Mouse (Mus musculus) myocyte (in vitro differentiated cells): ENCODE measurements around the gene Tlr6. TPM values are rescaled to one million over a fixed set of nuclear protein-coding genes. Genes with fewer than 3 reads are reported as not detected.

Experiments used
- H3K27me3 ChIP-seq: one replicate; pipeline ENCODE4 v1.6.1; 2011; ENCODE audit not compliant: control insufficient read depth, insufficient read depth, insufficient read length
- H3K36me3 ChIP-seq: one replicate; pipeline ENCODE4 v1.6.1; 2011; ENCODE audit not compliant: control insufficient read depth, insufficient read depth
- H3K4me2 ChIP-seq: one replicate; pipeline ENCODE4 v1.6.1; 2011; ENCODE audit warnings: low read depth, control low read depth
- H3K4me3 ChIP-seq: one replicate; pipeline ENCODE4 v1.5.1; 2011; ENCODE audit warnings: mild to moderate bottlenecking, control low read depth, moderate library complexity
- H3K79me2 ChIP-seq: one replicate; pipeline ENCODE4 v1.6.1; 2011; ENCODE audit not compliant: control insufficient read depth, insufficient read depth
- H3ac ChIP-seq: one replicate; pipeline ENCODE4 v1.6.1; 2011; ENCODE audit not compliant: control insufficient read depth, insufficient read length
- CEBPB ChIP-seq: IDR thresholded peaks from 2 replicates; pipeline ENCODE4 v1.6.1; 2011; ENCODE audit warnings: mild to moderate bottlenecking, moderate library complexity; ENCODE audit not compliant: poor library complexity, insufficient read depth, severe bottlenecking
- E2F4 ChIP-seq: IDR thresholded peaks from one replicate; pipeline ENCODE4 v1.6.1; 2011; ENCODE audit warnings: mild to moderate bottlenecking, control low read depth, moderate library complexity; ENCODE audit not compliant: insufficient read depth
- MAX ChIP-seq: IDR thresholded peaks from one replicate; pipeline ENCODE4 v1.6.1; 2011; ENCODE audit warnings: low read depth, mild to moderate bottlenecking, control low read depth
- MYOD1 ChIP-seq, 3 experiments: IDR thresholded peaks; one replicate each; pipeline ENCODE4 v1.6.1; 2011; ENCODE audit warnings: control low read depth in 2 of 3, low read depth in 2 of 3, mild to moderate bottlenecking in 2 of 3, moderate library complexity in 1 of 3; ENCODE audit not compliant: insufficient read length in 2 of 3, control insufficient read depth in 1 of 3
- MYOG ChIP-seq, 3 experiments: IDR thresholded peaks; one replicate each; pipeline ENCODE4 v1.6.1; 2011; ENCODE audit warnings: control low read depth in 2 of 3, low read depth in 2 of 3, mild to moderate bottlenecking in 2 of 3; ENCODE audit not compliant: insufficient read length in 2 of 3, control insufficient read depth in 1 of 3, insufficient read depth in 1 of 3
- POLR2A ChIP-seq: IDR thresholded peaks from one replicate; pipeline ENCODE4 v1.6.1; 2011; ENCODE audit warnings: low read depth, mild to moderate bottlenecking, control low read depth, moderate library complexity; ENCODE audit not compliant: insufficient read length
- POLR2AphosphoS2 ChIP-seq: IDR thresholded peaks from one replicate; pipeline ENCODE4 v1.6.1; 2011; ENCODE audit warnings: low read depth, control low read depth; ENCODE audit not compliant: insufficient read length
- REST ChIP-seq: IDR thresholded peaks from one replicate; pipeline ENCODE4 v1.6.1; 2011; ENCODE audit warnings: mild to moderate bottlenecking, control low read depth, moderate library complexity; ENCODE audit not compliant: insufficient read depth, insufficient read length
- SRF ChIP-seq: IDR thresholded peaks from one replicate; pipeline ENCODE4 v1.6.1; 2011; ENCODE audit warnings: low read depth; ENCODE audit not compliant: control insufficient read depth, insufficient read length
- TCF12 ChIP-seq: IDR thresholded peaks from one replicate; pipeline ENCODE4 v1.6.1; 2011; ENCODE audit warnings: mild to moderate bottlenecking, control low read depth; ENCODE audit not compliant: poor library complexity, insufficient read depth, severe bottlenecking
- TCF3 ChIP-seq: IDR thresholded peaks from one replicate; pipeline ENCODE4 v1.6.1; 2011; ENCODE audit warnings: low read depth, control low read depth; ENCODE audit not compliant: insufficient read length
- USF1 ChIP-seq: IDR thresholded peaks from one replicate; pipeline ENCODE4 v1.6.1; 2011; ENCODE audit warnings: low read depth, mild to moderate bottlenecking, control low read depth, moderate library complexity
- polyA plus RNA-seq: library from polyadenylated mRNA; unstranded; fragments of >200 nt; fragmentation: generic; extraction: Trizol; gene quantifications from one replicate; pipeline ENCODE4 v1.2.1, GENCODE M21; 2012; ENCODE audit warnings: missing spikeins

The Tlr6 gene
- polyA plus RNA-seq, 1 experiment: 4.5 TPM

DNA sequence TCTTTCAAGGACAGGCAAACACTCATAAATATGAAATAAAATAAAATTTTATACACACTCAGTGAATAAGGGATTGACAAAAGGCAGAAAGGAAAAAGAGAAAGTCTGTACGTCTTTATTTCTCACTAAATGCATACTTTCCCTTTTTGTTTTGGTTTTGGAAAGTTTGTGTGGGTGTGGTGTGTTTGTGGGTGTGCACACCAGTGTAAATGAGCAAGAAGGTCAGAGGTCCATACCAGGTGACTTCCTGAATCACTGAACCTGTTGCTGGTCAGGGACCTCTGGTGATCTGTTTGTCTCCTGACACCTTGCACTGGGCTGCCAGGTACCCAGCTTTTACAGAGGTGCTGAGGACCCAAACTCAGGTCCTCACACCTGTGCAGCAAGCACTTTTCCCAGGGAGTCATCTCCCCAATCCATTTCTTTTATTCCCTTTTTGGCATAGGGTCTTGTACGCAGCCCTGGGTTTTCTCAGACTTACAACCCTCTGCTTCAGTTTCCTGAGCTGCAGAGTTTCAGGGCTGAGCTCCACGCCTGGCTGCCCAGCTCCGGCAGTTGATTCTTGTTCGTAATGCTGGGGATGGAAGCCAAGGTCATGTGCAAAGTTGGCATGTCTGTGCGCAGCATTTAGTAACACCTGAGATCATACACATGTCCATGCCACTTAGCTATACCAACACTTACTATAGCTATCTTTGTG, 51.2 kb downstream of the Tlr6 start:
- H3K36me3 ChIP-seq: no peaks in the 10 kb centered on the region
- H3K27me3 ChIP-seq: no peaks in the 10 kb centered on the region
- TF ChIP-seq POLR2AphosphoS2 (no peak), POLR2A (no peak), USF1 (no peak), MAX (no peak), TCF3 (no peak), REST (no peak), MYOD1 (IDR thresholded peaks at IDR 0.05; ENCODE audit: control insufficient read depth in 1 of 3, insufficient read length in 2 of 3, low read depth in 2 of 3) (no peak), E2F4 (no peak), TCF12 (no peak), MYOG (IDR thresholded peaks at IDR 0.05; ENCODE audit: control insufficient read depth in 1 of 3, insufficient read depth in 1 of 3, insufficient read length in 2 of 3, low read depth in 2 of 3) (no peak), CEBPB (no peak)
- H3K4me2 ChIP-seq: no peak overlapping the region
- no peaks in the 10 kb centered on the region for H3K79me2 ChIP-seq
- no peak overlapping the region for H3ac ChIP-seq
- H3K4me3 ChIP-seq: no peak overlapping the region

DNA sequence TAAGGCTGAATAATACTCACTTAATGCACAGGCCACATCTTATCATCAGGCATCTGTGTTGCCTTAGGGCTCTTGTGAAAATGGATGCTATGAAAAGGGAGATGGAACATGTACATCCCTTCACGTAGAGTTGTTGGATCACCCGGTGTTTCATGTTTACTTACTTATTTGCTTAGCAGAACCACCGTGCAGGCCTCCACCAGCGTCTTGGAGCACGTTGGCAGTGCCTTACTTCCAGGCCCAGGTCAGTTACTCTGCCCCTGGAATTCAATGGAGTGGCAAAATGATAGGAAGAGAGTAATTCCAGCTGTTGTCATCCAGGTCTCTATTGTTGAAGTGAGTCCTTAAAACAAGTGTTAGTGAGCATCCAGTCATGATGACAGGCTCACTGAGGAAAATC, 52.0 kb downstream of the Tlr6 start:
- Histone ChIP-seq H3K79me2 (no peaks in the 10 kb centered on the region), H3K4me2 (no peak overlapping the region), H3ac (no peak overlapping the region), H3K36me3 (no peaks in the 10 kb centered on the region), H3K27me3 (no peaks in the 10 kb centered on the region), H3K4me3 (no peak overlapping the region)
- TF ChIP-seq MYOD1 (IDR thresholded peaks at IDR 0.05; ENCODE audit: control insufficient read depth in 1 of 3, insufficient read length in 2 of 3, low read depth in 2 of 3): no peak
- TF ChIP-seq POLR2AphosphoS2: no peak
- TF ChIP-seq TCF12: no peak
- TF ChIP-seq TCF3: no peak
- no peak for TF ChIP-seq MYOG (IDR thresholded peaks at IDR 0.05; ENCODE audit: control insufficient read depth in 1 of 3, insufficient read depth in 1 of 3, insufficient read length in 2 of 3, low read depth in 2 of 3)
- no peak for TF ChIP-seq POLR2A
- TF ChIP-seq CEBPB: no peak
- no peak for TF ChIP-seq USF1
- no peak for TF ChIP-seq MAX
- TF ChIP-seq E2F4: no peak
- no peak for TF ChIP-seq REST
- no peak for TF ChIP-seq SRF

DNA sequence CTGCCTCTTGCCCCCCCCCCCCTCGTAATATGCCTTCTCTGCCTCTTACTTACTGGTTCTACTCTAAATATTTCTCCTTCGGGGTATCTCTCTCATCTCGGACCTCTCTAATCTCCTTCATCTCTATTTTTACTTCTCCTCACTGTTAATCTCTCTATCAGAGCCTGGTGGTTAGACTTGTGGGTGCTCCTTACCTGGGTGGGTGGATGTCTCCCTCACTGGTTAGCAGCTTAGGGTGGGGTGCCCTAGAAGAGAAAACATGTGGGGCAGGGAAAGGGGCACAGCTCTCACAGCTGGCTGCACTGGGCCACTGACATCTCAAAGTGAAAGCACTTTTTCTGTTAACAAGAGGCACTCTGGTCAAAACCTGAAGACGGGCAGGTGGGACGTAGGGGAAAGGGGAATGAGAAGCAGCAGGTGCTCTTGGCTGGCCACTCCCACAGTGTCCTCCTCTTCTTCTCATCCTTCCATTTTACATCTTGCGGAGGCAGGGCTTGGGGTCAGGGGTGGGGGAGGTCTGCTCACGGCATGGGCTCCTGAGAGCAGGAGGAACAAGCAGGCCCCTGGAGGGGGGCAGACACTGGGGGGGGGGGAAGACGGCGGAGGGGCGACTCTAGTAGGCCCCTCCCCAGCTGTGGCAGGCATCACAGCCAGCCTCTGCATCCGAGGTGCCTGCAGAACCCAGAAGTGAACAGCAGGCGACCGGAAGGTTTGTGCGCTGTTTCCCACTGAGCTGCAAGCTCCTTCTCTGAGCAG, 54.2 kb downstream of the Tlr6 start:
- Histone ChIP-seq H3K36me3 (no peaks in the 10 kb centered on the region), H3K27me3 (no peaks in the 10 kb centered on the region), H3K79me2 (no peaks in the 10 kb centered on the region), H3K4me3 (no peak overlapping the region), H3ac (no peak overlapping the region), H3K4me2 (no peak overlapping the region)
- TF ChIP-seq POLR2AphosphoS2 (no peak), USF1 (no peak), MYOG (IDR thresholded peaks at IDR 0.05; ENCODE audit: control insufficient read depth in 1 of 3, insufficient read depth in 1 of 3, insufficient read length in 2 of 3, low read depth in 2 of 3) (no peak), POLR2A (no peak), MAX (no peak), E2F4 (no peak)

Other genes starting within 250 kb of the Tlr6 start
- gene Klf3, start 156.7 kb downstream of the Tlr6 start, polyA plus RNA-seq: 27.4 TPM
- 0.02 TPM for gene Tlr1, start 26.5 kb downstream of the Tlr6 start, polyA plus RNA-seq
- 18.5 TPM for gene Fam114a1, start 10.0 kb upstream of the Tlr6 start, polyA plus RNA-seq
- gene Tmem156, start 132.0 kb upstream of the Tlr6 start, polyA plus RNA-seq: 0.61 TPM
- gene Klhl5, start 147.4 kb upstream of the Tlr6 start, polyA plus RNA-seq: 25.1 TPM
- gene Wdr19, start 239.6 kb upstream of the Tlr6 start, polyA plus RNA-seq: 3.4 TPM